Mouse (Mus musculus): ENCODE measurements around the gene Ptprs. TPM values are rescaled to one million over a fixed set of nuclear protein-coding genes. Genes with fewer than 3 reads are reported as not detected.

Ptprs gene
- polyA plus RNA-seq, 1 experiment from 2014 or later, result 118 TPM

GRCm38 (mm10) chr17:56401051-56401521, 75.2 kb downstream of the Ptprs start:
- Histone ChIP-seq H3K4me1 (peaks cover 3% of the 10 kb centered on the region), H3K27ac (replicated peaks) (no peak overlapping the region), H3K4me2 (replicated peaks) (no peak overlapping the region), H3K9ac (no peak overlapping the region), H3K36me3 (peaks cover 83% of the 10 kb centered on the region), H3K27me3 (no peaks in the 10 kb centered on the region), H3K4me3 (replicated peaks) (no peak overlapping the region), H3K9me3 (replicated peaks) (no peaks in the 10 kb centered on the region)
- no peak for ATAC-seq (ENCODE audit: insufficient number of reproducible peaks, low FRiP score, low TSS enrichment, low read depth)
- 98% methylated on average over 4 of the region's 4 CpGs for WGBS

- H3K27me3 ChIP-seq, result no peaks in the 10 kb centered on the region
- no peak overlapping the region for H3K27ac ChIP-seq (replicated peaks)
- ATAC-seq (ENCODE audit: insufficient number of reproducible peaks, low FRiP score, low TSS enrichment, low read depth), result no peak
- peaks cover 90% of the 10 kb centered on the region for H3K36me3 ChIP-seq
- no peak overlapping the region for H3K4me2 ChIP-seq (replicated peaks)
- H3K9ac ChIP-seq, result no peak overlapping the region
- H3K9me3 ChIP-seq (replicated peaks), result no peaks in the 10 kb centered on the region
- no peaks in the 10 kb centered on the region for H3K4me1 ChIP-seq
- WGBS, result 86% methylated on average over 3 of the region's 3 CpGs
- H3K4me3 ChIP-seq (replicated peaks), result no peak overlapping the region
Observed at GRCm38 (mm10) chr17:56400221-56400620, 76.1 kb downstream of the Ptprs start.

- Histone ChIP-seq H3K9me3 (replicated peaks) (no peaks in the 10 kb centered on the region), H3K27ac (replicated peaks) (no peak overlapping the region), H3K27me3 (no peaks in the 10 kb centered on the region), H3K4me1 (no peaks in the 10 kb centered on the region), H3K9ac (no peak overlapping the region), H3K4me3 (replicated peaks) (no peak overlapping the region), H3K36me3 (peaks cover 100% of the 10 kb centered on the region), H3K4me2 (replicated peaks) (no peak overlapping the region)
- ATAC-seq (ENCODE audit: insufficient number of reproducible peaks, low FRiP score, low TSS enrichment, low read depth), result no peak
- WGBS, result 85% methylated on average over 6 of the region's 6 CpGs
Observed at GRCm38 (mm10) chr17:56396051-56396450, 80.2 kb downstream of the Ptprs start.

GRCm38 (mm10) chr17:56393889-56394288, 82.4 kb downstream of the Ptprs start:
- Histone ChIP-seq H3K9me3 (replicated peaks) (no peaks in the 10 kb centered on the region), H3K27ac (replicated peaks) (no peak overlapping the region), H3K4me3 (replicated peaks) (no peak overlapping the region), H3K27me3 (no peaks in the 10 kb centered on the region), H3K36me3 (peaks cover 100% of the 10 kb centered on the region), H3K9ac (no peak overlapping the region), H3K4me2 (replicated peaks) (no peak overlapping the region), H3K4me1 (no peaks in the 10 kb centered on the region)
- no peak for ATAC-seq (ENCODE audit: insufficient number of reproducible peaks, low FRiP score, low TSS enrichment, low read depth)
- WGBS, result 92% methylated on average over 10 of the region's 10 CpGs

GRCm38 (mm10) chr17:56393238-56393637, 83.0 kb downstream of the Ptprs start:
- H3K4me3 ChIP-seq (replicated peaks), result no peak overlapping the region
- no peaks in the 10 kb centered on the region for H3K27me3 ChIP-seq
- H3K27ac ChIP-seq (replicated peaks), result no peak overlapping the region
- ATAC-seq (ENCODE audit: insufficient number of reproducible peaks, low FRiP score, low TSS enrichment, low read depth), result no peak
- no peak overlapping the region for H3K4me2 ChIP-seq (replicated peaks)
- peaks cover 100% of the 10 kb centered on the region for H3K36me3 ChIP-seq
- H3K9me3 ChIP-seq (replicated peaks), result no peaks in the 10 kb centered on the region
- H3K4me1 ChIP-seq, result no peaks in the 10 kb centered on the region
- no peak overlapping the region for H3K9ac ChIP-seq
- 86% methylated on average over 6 of the region's 6 CpGs for WGBS

- no peak overlapping the region for H3K9ac ChIP-seq
- WGBS, result 92% methylated on average over 6 of the region's 6 CpGs
- H3K4me3 ChIP-seq (replicated peaks), result no peak overlapping the region
- H3K9me3 ChIP-seq (replicated peaks), result no peaks in the 10 kb centered on the region
- H3K4me2 ChIP-seq (replicated peaks), result no peak overlapping the region
- ATAC-seq (ENCODE audit: insufficient number of reproducible peaks, low FRiP score, low TSS enrichment, low read depth), result no peak
- H3K4me1 ChIP-seq, result no peaks in the 10 kb centered on the region
- no peaks in the 10 kb centered on the region for H3K27me3 ChIP-seq
- H3K27ac ChIP-seq (replicated peaks), result no peak overlapping the region
- peaks cover 94% of the 10 kb centered on the region for H3K36me3 ChIP-seq
Observed at GRCm38 (mm10) chr17:56387612-56388011, 88.7 kb downstream of the Ptprs start.

- H3K9me3 ChIP-seq (replicated peaks), result no peaks in the 10 kb centered on the region
- H3K9ac ChIP-seq, result no peak overlapping the region
- no peak overlapping the region for H3K4me3 ChIP-seq (replicated peaks)
- no peak overlapping the region for H3K27ac ChIP-seq (replicated peaks)
- H3K36me3 ChIP-seq, result peaks cover 94% of the 10 kb centered on the region
- ATAC-seq (ENCODE audit: insufficient number of reproducible peaks, low FRiP score, low TSS enrichment, low read depth), result no peak
- H3K4me2 ChIP-seq (replicated peaks), result no peak overlapping the region
- 87% methylated on average over 6 of the region's 6 CpGs for WGBS
- H3K4me1 ChIP-seq, result no peaks in the 10 kb centered on the region
- no peaks in the 10 kb centered on the region for H3K27me3 ChIP-seq
Observed at GRCm38 (mm10) chr17:56384903-56385302, 91.4 kb downstream of the Ptprs start.

GRCm38 (mm10) chr17:56382997-56383396, 93.3 kb downstream of the Ptprs start:
- WGBS, result 70% methylated on average over 8 of the region's 8 CpGs
- peaks cover 90% of the 10 kb centered on the region for H3K36me3 ChIP-seq

GRCm38 (mm10) chr17:56381183-56381582, 95.1 kb downstream of the Ptprs start:
- 90% methylated on average over 5 of the region's 5 CpGs for WGBS
- H3K9ac ChIP-seq, result no peak overlapping the region
- H3K27me3 ChIP-seq, result no peaks in the 10 kb centered on the region
- no peaks in the 10 kb centered on the region for H3K9me3 ChIP-seq (replicated peaks)
- H3K4me2 ChIP-seq (replicated peaks), result no peak overlapping the region
- H3K36me3 ChIP-seq, result peaks cover 90% of the 10 kb centered on the region
- no peaks in the 10 kb centered on the region for H3K4me1 ChIP-seq
- ATAC-seq (ENCODE audit: insufficient number of reproducible peaks, low FRiP score, low TSS enrichment, low read depth), result no peak
- H3K27ac ChIP-seq (replicated peaks), result no peak overlapping the region
- H3K4me3 ChIP-seq (replicated peaks), result no peak overlapping the region

More at GRCm38 (mm10) chr17:56382997-56383396, 93.3 kb downstream of the Ptprs start:
- H3K4me3 ChIP-seq (replicated peaks), result no peak overlapping the region
- no peak overlapping the region for H3K27ac ChIP-seq (replicated peaks)
- H3K9me3 ChIP-seq (replicated peaks), result no peaks in the 10 kb centered on the region
- ATAC-seq (ENCODE audit: insufficient number of reproducible peaks, low FRiP score, low TSS enrichment, low read depth), result no peak
- no peak overlapping the region for H3K4me2 ChIP-seq (replicated peaks)
- no peaks in the 10 kb centered on the region for H3K4me1 ChIP-seq
- H3K27me3 ChIP-seq, result no peaks in the 10 kb centered on the region
- no peak overlapping the region for H3K9ac ChIP-seq

GRCm38 (mm10) chr17:56380286-56380685, 96.0 kb downstream of the Ptprs start:
- Histone ChIP-seq H3K4me1 (no peaks in the 10 kb centered on the region), H3K9ac (no peak overlapping the region), H3K4me2 (replicated peaks) (no peak overlapping the region), H3K9me3 (replicated peaks) (no peaks in the 10 kb centered on the region), H3K4me3 (replicated peaks) (no peak overlapping the region), H3K36me3 (peaks cover 90% of the 10 kb centered on the region), H3K27ac (replicated peaks) (no peak overlapping the region), H3K27me3 (no peaks in the 10 kb centered on the region)
- WGBS, result 80% methylated on average over 6 of the region's 6 CpGs
- ATAC-seq (ENCODE audit: insufficient number of reproducible peaks, low FRiP score, low TSS enrichment, low read depth), result no peak

- H3K9ac ChIP-seq, result no peak overlapping the region
Observed at GRCm38 (mm10) chr17:56379281-56379834, 96.9 kb downstream of the Ptprs start.

GRCm38 (mm10) chr17:56374851-56375250, 101.4 kb downstream of the Ptprs start:
- H3K4me1 ChIP-seq, result no peaks in the 10 kb centered on the region
- no peaks in the 10 kb centered on the region for H3K9me3 ChIP-seq (replicated peaks)
- no peak for ATAC-seq (ENCODE audit: insufficient number of reproducible peaks, low FRiP score, low TSS enrichment, low read depth)
- no peak overlapping the region for H3K9ac ChIP-seq
- H3K4me3 ChIP-seq (replicated peaks), result no peak overlapping the region
- no peak overlapping the region for H3K27ac ChIP-seq (replicated peaks)
- H3K27me3 ChIP-seq, result no peaks in the 10 kb centered on the region
- 77% methylated on average over 1 of the region's 1 CpGs for WGBS
- no peak overlapping the region for H3K4me2 ChIP-seq (replicated peaks)
- peaks cover 86% of the 10 kb centered on the region for H3K36me3 ChIP-seq

More at GRCm38 (mm10) chr17:56379281-56379834, 96.9 kb downstream of the Ptprs start:
- H3K4me1 ChIP-seq, result no peaks in the 10 kb centered on the region
- H3K4me2 ChIP-seq (replicated peaks), result no peak overlapping the region
- 74% methylated on average over 6 of the region's 6 CpGs for WGBS
- no peaks in the 10 kb centered on the region for H3K27me3 ChIP-seq
- H3K36me3 ChIP-seq, result peaks cover 90% of the 10 kb centered on the region
- ATAC-seq (ENCODE audit: insufficient number of reproducible peaks, low FRiP score, low TSS enrichment, low read depth), result no peak
- H3K27ac ChIP-seq (replicated peaks), result no peak overlapping the region
- H3K4me3 ChIP-seq (replicated peaks), result no peak overlapping the region
- no peaks in the 10 kb centered on the region for H3K9me3 ChIP-seq (replicated peaks)

Data from embryonic facial prominence, embryonic 15.5 days (tissue).